Mouse (Mus musculus) cerebral cortex, adult 2 months (tissue): Measurements from ENCODE around the gene Rbm43.

Experiments used
- WGBS: fragments of 180-500 bp; shearing (Covaris S2); methylation state at CpG from one replicate; pipeline ENCODE4 v1.1.7; 2018; 5-methylcytosine and 5-hydroxymethylcytosine counted together

Gene Rbm43

GRCm38 (mm10) chr2:51934574-51935334, at the start of gene Rbm43:
TSS of gene Rbm43 (minus strand) at chr2:51935163.
- WGBS = under 1% methylated on average over 48 of the region's 48 CpGs

GRCm38 (mm10) chr2:51982288-51982687, 47.3 kb upstream of the Rbm43 start:
- 71% methylated on average over 13 of the region's 13 CpGs for WGBS

- WGBS = 41% methylated on average over 11 of the region's 11 CpGs
Observed at GRCm38 (mm10) chr2:51981630-51982029, 46.7 kb upstream of the Rbm43 start.

GRCm38 (mm10) chr2:51973410-51973968, 38.5 kb upstream of the Rbm43 start, which contains the start of gene Nmi:
TSS of gene Nmi (minus strand) at chr2:51973494.
- 46% methylated on average over 9 of the region's 9 CpGs for WGBS

- WGBS = 1% methylated on average over 40 of the region's 40 CpGs
Observed at GRCm38 (mm10) chr2:51972641-51973409, 37.9 kb upstream of the Rbm43 start.

- WGBS = 33% methylated on average over 5 of the region's 5 CpGs
Observed at GRCm38 (mm10) chr2:51972142-51972541, 37.2 kb upstream of the Rbm43 start.

- WGBS = over 99% methylated on average over 4 of the region's 4 CpGs
Observed at GRCm38 (mm10) chr2:51970897-51971296, 35.9 kb upstream of the Rbm43 start.

GRCm38 (mm10) chr2:51967288-51967687, 32.3 kb upstream of the Rbm43 start:
- WGBS = 87% methylated on average over 3 of the region's 3 CpGs

- 92% methylated on average over 7 of the region's 7 CpGs for WGBS
Observed at GRCm38 (mm10) chr2:51953648-51954204, 18.8 kb upstream of the Rbm43 start.

- 85% methylated on average over 1 of the region's 1 CpGs for WGBS
Observed at GRCm38 (mm10) chr2:51950876-51951275, 15.9 kb upstream of the Rbm43 start.

GRCm38 (mm10) chr2:51948105-51948830, 13.3 kb upstream of the Rbm43 start:
- WGBS = 71% methylated on average over 6 of the region's 6 CpGs

- 78% methylated on average over 2 of the region's 2 CpGs for WGBS
Observed at GRCm38 (mm10) chr2:51945812-51946211, 10.8 kb upstream of the Rbm43 start.

- 93% methylated on average over 7 of the region's 7 CpGs for WGBS
Observed at GRCm38 (mm10) chr2:51941832-51942231, 6.9 kb upstream of the Rbm43 start.

- 56% methylated on average over 2 of the region's 3 CpGs for WGBS
Observed at GRCm38 (mm10) chr2:51938750-51939149, 3.8 kb upstream of the Rbm43 start.

GRCm38 (mm10) chr2:51937004-51937403, 2.0 kb upstream of the Rbm43 start:
- 80% methylated on average over 6 of the region's 6 CpGs for WGBS

GRCm38 (mm10) chr2:51936585-51936984, 1.6 kb upstream of the Rbm43 start:
- WGBS = 82% methylated on average over 3 of the region's 3 CpGs

- 98% methylated on average over 7 of the region's 7 CpGs for WGBS
Observed at GRCm38 (mm10) chr2:51935921-51936320, 958 bp upstream of the Rbm43 start.

GRCm38 (mm10) chr2:51933341-51934134, 1.4 kb downstream of the Rbm43 start:
- 68% methylated on average over 12 of the region's 12 CpGs for WGBS

GRCm38 (mm10) chr2:51931241-51931640, 3.7 kb downstream of the Rbm43 start:
- 87% methylated on average over 7 of the region's 7 CpGs for WGBS

- WGBS = 17% methylated on average over 5 of the region's 5 CpGs
Observed at GRCm38 (mm10) chr2:51914944-51915680, 19.9 kb downstream of the Rbm43 start.
